15 mouse cellular contexts compared by ENCODE assay signal in the genomic region with DNA sequence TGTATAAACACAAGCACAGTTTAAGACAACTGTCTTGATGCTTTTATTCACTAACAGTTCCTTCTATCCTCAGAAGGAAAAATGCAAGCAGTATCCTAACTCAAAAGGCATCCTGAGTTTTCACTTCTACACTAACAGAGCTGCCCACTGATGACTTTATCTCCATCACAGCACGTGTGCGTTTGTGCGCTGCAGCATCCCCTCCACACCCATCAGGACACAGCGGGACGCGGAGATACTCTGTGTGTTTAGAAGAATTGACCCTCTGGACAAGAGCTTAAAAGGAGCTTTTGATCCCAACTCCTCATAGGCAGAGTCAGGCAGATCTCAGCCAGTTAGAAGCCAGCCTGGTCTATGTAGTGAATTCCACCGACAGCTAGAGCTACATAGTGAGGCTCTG. TPM values are rescaled to one million over a fixed set of nuclear protein-coding genes. Genes with fewer than 3 reads are reported as not detected.
DNase-seq lines count a peak whose midpoint lies in the region; ATAC-seq lines count a peak whose summit lies in the region.
"Had no signal": no experiment of that assay in that cellular context is flagged by ENCODE, and none has a peak within 500 bp of the region (broad histone marks: within the 10 kb centered on the region; RNA-seq: fewer than 3 reads in every experiment).

No protein-coding gene starts in this region.

- no peak for ATAC-seq in limb, embryonic 12.5 days (ENCODE audit: insufficient number of reproducible peaks, insufficient read depth, low FRiP score, low TSS enrichment, low read depth)
- ATAC-seq in midbrain, embryonic 15.5 days (replicated peaks) = no peak
- ATAC-seq in frontal cortex, adult (ENCODE audit: low TSS enrichment) = no peak

- 0 out of 2 replicates have a peak, but pooled peaks cover 3% of the 10 kb centered on the region for H3K36me3 ChIP-seq in embryonic facial prominence, embryonic 10.5 days (replicated peaks)
- H3K36me3 ChIP-seq in limb, embryonic 12.5 days = no peaks in the 10 kb centered on the region
- no peaks in the 10 kb centered on the region for H3K36me3 ChIP-seq in midbrain, embryonic 15.5 days (replicated peaks)
- H3K36me3 ChIP-seq: kidney, embryonic 15.5 days had no signal

- H3K4me1 ChIP-seq in embryonic facial prominence, embryonic 10.5 days = peaks cover 28% of the 10 kb centered on the region
- peaks cover 33% of the 10 kb centered on the region for H3K4me1 ChIP-seq in limb, embryonic 12.5 days (replicated peaks)
- H3K4me1 ChIP-seq in midbrain, embryonic 15.5 days = peaks cover 25% of the 10 kb centered on the region

- 83% methylated on average over 7 of the region's 7 CpGs for WGBS in embryonic facial prominence, embryonic 10.5 days
- 80% methylated on average over 7 of the region's 7 CpGs for WGBS in limb, embryonic 12.5 days
- WGBS in midbrain, embryonic 15.5 days = 54% methylated on average over 7 of the region's 7 CpGs

- no peaks in the 10 kb centered on the region for H3K27me3 ChIP-seq in embryonic facial prominence, embryonic 10.5 days (replicated peaks; ENCODE audit: low read depth, poor library complexity, severe bottlenecking)
- 0 out of 2 replicates have a peak, but pooled peaks cover 12% of the 10 kb centered on the region for H3K27me3 ChIP-seq in limb, embryonic 12.5 days
- no peaks in the 10 kb centered on the region for H3K27me3 ChIP-seq in midbrain, embryonic 15.5 days (replicated peaks)
- H3K27me3 ChIP-seq: kidney, embryonic 15.5 days had no signal

- peak; percentile 43 for DNase-seq in heart, adult 11 months
- DNase-seq in heart, postnatal 25 days (ENCODE audit: low spot score) = no peak
- DNase-seq in embryonic facial prominence, embryonic 10.5 days (ENCODE audit: low spot score) = no peak
- no peak for DNase-seq in cerebellum, postnatal 4 days (ENCODE audit: low spot score in 2 of 2)
- DNase-seq in thymus, postnatal 14 days = no peak
- DNase-seq: adrenal gland, postnatal 25 days; cerebellum, adult 9-11 months; gastrocnemius, postnatal 25 days; heart, postnatal 14 days; lung, postnatal 36 days; spleen, adult 18-20 months had no signal

- 0 out of 2 replicates have a peak, but pooled peaks cover 2% of the 10 kb centered on the region for H3K9me3 ChIP-seq in embryonic facial prominence, embryonic 10.5 days
- no peaks in the 10 kb centered on the region for H3K9me3 ChIP-seq in limb, embryonic 12.5 days
- H3K9me3 ChIP-seq in midbrain, embryonic 15.5 days = no peaks in the 10 kb centered on the region
- H3K9me3 ChIP-seq: kidney, embryonic 15.5 days had no signal

- H3K27ac ChIP-seq in embryonic facial prominence, embryonic 10.5 days (replicated peaks) = no peak overlapping the region
- no peak overlapping the region for H3K27ac ChIP-seq in limb, embryonic 12.5 days
- H3K27ac ChIP-seq in midbrain, embryonic 15.5 days = no peak overlapping the region
- H3K27ac ChIP-seq: kidney, embryonic 15.5 days had no signal

- H3K4me3 ChIP-seq in embryonic facial prominence, embryonic 10.5 days = peak overlapping the region; percentile 19; the same call in 1 of the 2 replicates
- H3K4me3 ChIP-seq in limb, embryonic 12.5 days (replicated peaks) = no peak overlapping the region
- H3K4me3 ChIP-seq in midbrain, embryonic 15.5 days = peak overlapping the region; percentile 99

- no peak overlapping the region for H3K9ac ChIP-seq in limb, embryonic 12.5 days (replicated peaks)
- no peak overlapping the region for H3K9ac ChIP-seq in midbrain, embryonic 15.5 days
- H3K9ac ChIP-seq: kidney, embryonic 15.5 days had no signal

- intact Hi-C loops in heart, postnatal 25 days (cut with DNase I) = no loop called here

- H3K4me2 ChIP-seq in limb, embryonic 12.5 days = 0 out of 2 replicates have a peak overlapping the region, but pooled peaks have one; percentile 88
- peak overlapping the region; percentile 52 for H3K4me2 ChIP-seq in midbrain, embryonic 15.5 days

RNA-seq across cellular contexts. Expression of a gene that starts 2.0 kb away (rescaled TPM):
- 10 to 100 TPM in 1 of 2 experiments, 1 to 10 TPM in 1; 8.6 to 10.4 TPM for total RNA-seq in heart, postnatal 25 days (2021)
- polyA plus RNA-seq in embryonic facial prominence, embryonic 10.5 days (2016; fragmentation: Nextera tagmentation; extraction: Ambion mirVana) = 84.0 and 90.1 TPM in 2 replicates
- polyA plus RNA-seq in limb, embryonic 12.5 days (2016; fragmentation: Nextera tagmentation; extraction: Ambion mirVana) = 76.9 and 83.1 TPM in 2 replicates
- polyA plus RNA-seq in midbrain, embryonic 15.5 days (2015; fragmentation: Nextera tagmentation; extraction: Ambion mirVana) = 87.9 and 104 TPM in 2 replicates
